Mouse (Mus musculus) CH12.LX (cell line): ENCODE results near the gene Kcnj5. TPM values are rescaled to one million over a fixed set of nuclear protein-coding genes. Genes with fewer than 3 reads are reported as not detected.

Experiments
- DNase-seq: peaks from one replicate; pipeline ENCODE4 v3.0.0-alpha.2; 2013; ENCODE audit errors: extremely low read depth
- H3K27ac ChIP-seq: 2 replicates; pipeline ENCODE4 v1.5.1; 2012; ENCODE audit warnings: low read depth, mild to moderate bottlenecking, control low read depth, moderate library complexity; ENCODE audit not compliant: insufficient read depth
- H3K27me3 ChIP-seq: replicated peaks from 2 replicates; pipeline ENCODE3; 2012; ENCODE audit warnings: inconsistent platforms
- H3K36me3 ChIP-seq, 2 experiments: replicated peaks in 1 of 2; 2 replicates each; pipeline versions ENCODE3 to v1.6.1; 2012; ENCODE audit warnings: inconsistent platforms in 1 of 2, low read length in 1 of 2, mild to moderate bottlenecking in 1 of 2, mixed read lengths in 1 of 2, moderate library complexity in 1 of 2; ENCODE audit not compliant: control insufficient read depth in 1 of 2, insufficient read depth in 1 of 2
- H3K4me1 ChIP-seq, 2 experiments: 2 replicates each; pipeline ENCODE4 v1.6.1; 2012; ENCODE audit warnings: inconsistent platforms in 1 of 2, moderate library complexity in 1 of 2; ENCODE audit not compliant: insufficient read depth in 2 of 2, control insufficient read depth in 1 of 2
- H3K4me2 ChIP-seq: 2 replicates; pipeline ENCODE4 v1.6.1; 2012; ENCODE audit warnings: low read depth, mild to moderate bottlenecking, control low read depth; ENCODE audit not compliant: poor library complexity, insufficient read depth, severe bottlenecking
- H3K4me3 ChIP-seq, 3 experiments: fragments of 150-350 bp in 1 of 3; sonication (generic) in 1 of 3; replicated peaks in 1 of 3; 2 replicates each; pipeline versions ENCODE3 to v1.5.1; 2011 to 2012; ENCODE audit warnings: low read depth in 2 of 3, low read length in 2 of 3, mild to moderate bottlenecking in 2 of 3, moderate library complexity in 2 of 3, control low read depth in 1 of 3, improper control_type of control experiment in 1 of 3, inconsistent platforms in 1 of 3, mixed read lengths in 1 of 3; ENCODE audit not compliant: poor library complexity in 1 of 3
- H3K79me2 ChIP-seq: replicated peaks from 2 replicates; pipeline ENCODE4 v1.6.1; 2012; ENCODE audit warnings: mild to moderate bottlenecking, moderate library complexity; ENCODE audit not compliant: control insufficient read depth, poor library complexity, insufficient read depth, severe bottlenecking; ENCODE audit errors: extremely low read depth
- H3K9ac ChIP-seq: 2 replicates; pipeline ENCODE4 v1.6.1; 2012; ENCODE audit warnings: low read depth, mild to moderate bottlenecking, control low read depth, moderate library complexity; ENCODE audit not compliant: insufficient read depth
- H3K9me3 ChIP-seq: replicated peaks from 2 replicates; pipeline ENCODE3; 2012; ENCODE audit warnings: low read length, inconsistent platforms, mixed read lengths
- CHD1 ChIP-seq: IDR thresholded peaks from 2 replicates; pipeline ENCODE4 v1.6.1; 2012; ENCODE audit warnings: low read depth, low read length, improper control_type of control experiment, inconsistent platforms
- CHD2 ChIP-seq: IDR thresholded peaks from 2 replicates; pipeline ENCODE4 v1.6.1; 2011; ENCODE audit warnings: low read length, improper control_type of control experiment
- CTCF ChIP-seq, 2 experiments: IDR thresholded peaks in 1 of 2; conservative IDR thresholded peaks in 1 of 2; 2 replicates each; pipeline ENCODE4 v1.5.1; 2011 to 2012; ENCODE audit warnings: low read depth in 2 of 2, low read length in 2 of 2, improper control_type of control experiment in 1 of 2, inconsistent platforms in 1 of 2, mild to moderate bottlenecking in 1 of 2, moderate library complexity in 1 of 2
- E2F4 ChIP-seq: IDR thresholded peaks from 2 replicates; pipeline ENCODE4 v1.6.1; 2011; ENCODE audit warnings: low read depth, low read length, improper control_type of control experiment; ENCODE audit not compliant: insufficient replicate concordance
- ELF1 ChIP-seq: IDR thresholded peaks from 2 replicates; pipeline ENCODE4 v1.6.1; 2014; ENCODE audit warnings: low read depth, mild to moderate bottlenecking, inconsistent platforms, low read length, improper control_type of control experiment
- ETS1 ChIP-seq: conservative IDR thresholded peaks from 2 replicates; pipeline ENCODE4 v1.6.1; 2012; ENCODE audit warnings: low read depth, mild to moderate bottlenecking, inconsistent platforms, low read length, improper control_type of control experiment, moderate library complexity
- HCFC1 ChIP-seq: IDR thresholded peaks from 2 replicates; pipeline ENCODE4 v1.6.1; 2012; ENCODE audit warnings: low read depth, mild to moderate bottlenecking, inconsistent platforms, low read length, improper control_type of control experiment
- KAT2A ChIP-seq: IDR thresholded peaks from 2 replicates; pipeline ENCODE4 v1.6.1; 2012; ENCODE audit warnings: low read length, improper control_type of control experiment, inconsistent platforms; ENCODE audit not compliant: insufficient replicate concordance
- MAFK ChIP-seq: IDR thresholded peaks from 2 replicates; pipeline ENCODE4 v1.6.1; 2011; ENCODE audit warnings: low read length, improper control_type of control experiment; ENCODE audit not compliant: insufficient replicate concordance
- MEF2A ChIP-seq: IDR thresholded peaks from 2 replicates; pipeline ENCODE4 v1.6.1; 2014; ENCODE audit warnings: low read depth, mild to moderate bottlenecking, inconsistent platforms, low read length, improper control_type of control experiment, borderline replicate concordance
- MYC ChIP-seq: IDR thresholded peaks from 2 replicates; pipeline ENCODE4 v1.6.1; 2011; ENCODE audit warnings: low read depth, mild to moderate bottlenecking, improper control_type of control experiment, low read length
- POLR2A ChIP-seq: IDR thresholded peaks from 2 replicates; pipeline ENCODE4 v1.6.1; 2011; ENCODE audit warnings: low read depth, mild to moderate bottlenecking, improper control_type of control experiment, low read length
- SMC3 ChIP-seq: IDR thresholded peaks from 2 replicates; pipeline ENCODE4 v1.6.1; 2011; ENCODE audit warnings: low read depth, low read length, improper control_type of control experiment
- ZKSCAN1 ChIP-seq: IDR thresholded peaks from 2 replicates; pipeline ENCODE4 v1.6.1; 2012; ENCODE audit warnings: low read depth, inconsistent platforms, low read length, improper control_type of control experiment, borderline replicate concordance
- dilution Hi-C: fragments of 300-500 bp; cut with MboI; formaldehyde crosslinking; loops from 2 replicates; pipeline ENCODE4 v1.14.3; 2020; ENCODE audit warnings: low sequenced_read_pairs; ENCODE audit not compliant: extremely low pct_unique_long_range_greater_than_20kb, extremely low pct_ligation_motif_present
- in situ Hi-C: fragments of 300-500 bp; cut with MboI; formaldehyde crosslinking; loops from 3 replicates; pipeline ENCODE4 v1.14.3; 2019; ENCODE audit warnings: low sequenced_read_pairs, low pct_ligation_motif_present, low pct_unique_long_range_greater_than_20kb, mixed read lengths
- polyA plus RNA-seq: library from polyadenylated mRNA; unstranded; fragments of >175 nt; gene quantifications from 2 replicates; pipeline ENCODE4 v1.2.1, GENCODE M21; 2012; ENCODE audit warnings: low read depth; ENCODE audit not compliant: insufficient read length
- total RNA-seq, 2 experiments: library from RNA; depleted of rRNA; stranded (reverse); fragments of 300-350 nt in 1 of 2; fragments of >200 nt in 1 of 2; gene quantifications; 2 replicates each; pipeline ENCODE4 v1.2.3; 2012 to 2014

The Kcnj5 gene
- total and polyA plus RNA-seq, 3 experiments, result not detected

GRCm38 (mm10) chr9:32292686-32293085 lies 51.5 kb downstream of the Kcnj5 start:
- H3K79me2 ChIP-seq, result no peaks in the 10 kb centered on the region
- no peaks in the 10 kb centered on the region for H3K27me3 ChIP-seq
- no peaks in the 10 kb centered on the region for H3K9me3 ChIP-seq
- dilution Hi-C loops (no loop called here), in situ Hi-C loops (no loop called here)
- H3K4me3 ChIP-seq, result no peak overlapping the region
- H3K4me1 ChIP-seq, result no peaks in the 10 kb centered on the region
- H3K36me3 ChIP-seq, result no peaks in the 10 kb centered on the region
- no peak overlapping the region for H3K27ac ChIP-seq
- H3K9ac ChIP-seq, result no peak overlapping the region
- no peak for DNase-seq
- H3K4me2 ChIP-seq, result no peak overlapping the region
- TF ChIP-seq CHD1, result no peak
- TF ChIP-seq SMC3, result no peak
- TF ChIP-seq CHD2, result no peak
- no peak for TF ChIP-seq ETS1
- no peak for TF ChIP-seq ZKSCAN1

GRCm38 (mm10) chr9:32291618-32292017 lies 52.5 kb downstream of the Kcnj5 start:
- Histone ChIP-seq H3K4me1 (no peaks in the 10 kb centered on the region; a peak in 1 of 4 replicates), H3K79me2 (no peaks in the 10 kb centered on the region), H3K4me2 (no peak overlapping the region), H3K9ac (no peak overlapping the region), H3K27ac (no peak overlapping the region), H3K27me3 (no peaks in the 10 kb centered on the region), H3K9me3 (no peaks in the 10 kb centered on the region), H3K4me3 (no peak overlapping the region)
- in situ Hi-C loops (no loop called here), dilution Hi-C loops (no loop called here)
- no peak for DNase-seq
- TF ChIP-seq CTCF (conservative IDR thresholded peaks at IDR 0.05 in 1 of 2, IDR thresholded peaks at IDR 0.05 in 1 of 2; ENCODE audit: low read depth in 2 of 2, low read length in 2 of 2) (no peak), KAT2A (no peak)
- TF ChIP-seq, all 38 proteins: peak for 0
- no peaks in the 10 kb centered on the region for H3K36me3 ChIP-seq

GRCm38 (mm10) chr9:32283591-32283990 lies 60.6 kb downstream of the Kcnj5 start:
- Histone ChIP-seq H3K79me2 (no peaks in the 10 kb centered on the region), H3K9me3 (peaks cover 2% of the 10 kb centered on the region), H3K27me3 (no peaks in the 10 kb centered on the region), H3K4me2 (no peak overlapping the region), H3K4me1 (peaks cover 0 to 2% of the 10 kb centered on the region in 2 experiments; a peak in 1 of 4 replicates), H3K9ac (no peak overlapping the region), H3K27ac (no peak overlapping the region), H3K4me3 (no peak overlapping the region), H3K36me3 (no peaks in the 10 kb centered on the region)
- in situ Hi-C loops, result no loop called here
- no peak for DNase-seq
- TF ChIP-seq MEF2A, result no peak
- no peak for TF ChIP-seq E2F4
- no peak for TF ChIP-seq ELF1
- TF ChIP-seq HCFC1, result no peak
- TF ChIP-seq MYC, result no peak
- TF ChIP-seq MAFK, result no peak
- TF ChIP-seq POLR2A, result no peak
- no peak for TF ChIP-seq CHD1
- dilution Hi-C loops, result no loop called here
